Mouse (Mus musculus) spleen, adult 2 months (tissue): Measurements from ENCODE around the gene Tmco4. TPM values are rescaled to one million over a fixed set of nuclear protein-coding genes. Genes with fewer than 3 reads are reported as not detected.

Experiments
- DNase-seq, 2 experiments: peaks; one replicate each; pipeline versions ENCODE4 v3.0.0 to v3.0.0-alpha.2; 2012 to 2021; ENCODE audit warnings: low spot score in 2 of 2, low read depth in 1 of 2
- H3K27ac ChIP-seq: fragments of 200-500 bp; 2 replicates; pipeline ENCODE4 v1.5.1; 2012; ENCODE audit warnings: low read length, inconsistent platforms; ENCODE audit not compliant: insufficient read depth
- H3K27me3 ChIP-seq: fragments of 200-500 bp; 2 replicates; pipeline ENCODE4 v1.6.1; 2012; ENCODE audit warnings: mild to moderate bottlenecking, moderate library complexity, low read length, inconsistent platforms; ENCODE audit not compliant: control insufficient read depth, insufficient read depth
- H3K36me3 ChIP-seq: fragments of 200-500 bp; 2 replicates; pipeline ENCODE4 v1.6.1; 2012; ENCODE audit warnings: mild to moderate bottlenecking, low read length, inconsistent platforms; ENCODE audit not compliant: control insufficient read depth, insufficient read depth
- H3K4me1 ChIP-seq: fragments of 200-500 bp; 2 replicates; pipeline ENCODE4 v1.6.1; 2011; ENCODE audit warnings: inconsistent platforms; ENCODE audit not compliant: control insufficient read depth, insufficient read depth, insufficient read length
- H3K4me3 ChIP-seq: fragments of 200-500 bp; 2 replicates; pipeline ENCODE4 v1.5.1; 2011; ENCODE audit warnings: mild to moderate bottlenecking, inconsistent platforms; ENCODE audit not compliant: insufficient read depth, insufficient read length; ENCODE audit errors: extremely low read depth
- CTCF ChIP-seq: fragments of 200-500 bp; IDR thresholded peaks from 2 replicates; pipeline ENCODE4 v1.5.1; 2011; ENCODE audit warnings: mild to moderate bottlenecking, inconsistent platforms; ENCODE audit not compliant: insufficient read depth, insufficient read length, insufficient replicate concordance; ENCODE audit errors: extremely low read depth
- POLR2A ChIP-seq: fragments of 200-500 bp; IDR thresholded peaks from 2 replicates; pipeline ENCODE4 v1.6.1; 2011; ENCODE audit warnings: low read depth, low read length, inconsistent platforms
- WGBS: fragments of 180-500 bp; shearing (Covaris S2); methylation state at CpG from one replicate; pipeline ENCODE4 v1.1.7; 2018; 5-methylcytosine and 5-hydroxymethylcytosine counted together
- polyA plus RNA-seq: library from polyadenylated mRNA; depleted of rRNA; stranded (reverse); fragments of >200 nt; gene quantifications from 2 replicates; pipeline ENCODE4 v1.2.3, GENCODE M21; 2012

Gene Tmco4
- polyA plus RNA-seq, 1 experiment, result 18.4 TPM

GRCm38 (mm10) chr4:139064831-139065230 lies 92.1 kb downstream of the Tmco4 start:
- no peak for TF ChIP-seq POLR2A
- TF ChIP-seq CTCF, result no peak
- H3K27me3 ChIP-seq, result no peaks in the 10 kb centered on the region

GRCm38 (mm10) chr4:139068287-139068686 lies 95.6 kb downstream of the Tmco4 start:
- no peak for TF ChIP-seq POLR2A
- TF ChIP-seq CTCF, result no peak

More at GRCm38 (mm10) chr4:139064831-139065230, 92.1 kb downstream of the Tmco4 start:
- WGBS, result 88% methylated on average over 5 of the region's 5 CpGs
- no peak for DNase-seq
- Histone ChIP-seq H3K4me3 (no peak overlapping the region), H3K27ac (no peak overlapping the region), H3K4me1 (no peaks in the 10 kb centered on the region), H3K36me3 (no peaks in the 10 kb centered on the region)

DNA sequence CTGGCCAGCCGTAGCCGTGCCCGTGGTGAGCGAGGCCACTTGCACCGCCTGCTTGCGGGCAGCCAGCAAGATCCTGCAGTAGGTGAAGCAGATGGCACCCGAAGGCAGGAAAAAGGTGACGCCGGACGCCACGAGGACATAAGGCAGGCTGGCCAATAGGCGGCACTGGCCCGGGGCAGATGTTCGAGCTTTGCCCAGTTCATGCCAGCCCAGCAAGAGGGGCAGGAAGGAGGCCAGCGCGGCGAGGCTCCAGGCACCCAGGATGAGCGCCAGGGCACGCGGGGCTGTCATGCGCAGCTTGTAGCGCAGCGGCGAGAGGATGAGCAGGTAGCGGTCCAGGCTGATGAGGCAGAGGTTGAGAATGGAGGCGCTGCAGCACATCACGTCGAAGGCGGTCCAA lies 101.4 kb downstream of the Tmco4 start:
- no peak for DNase-seq
- Histone ChIP-seq H3K27me3 (peaks cover 7% of the 10 kb centered on the region; the same call in 1 of the 2 replicates), H3K4me3 (no peak overlapping the region), H3K36me3 (no peaks in the 10 kb centered on the region), H3K27ac (no peak overlapping the region), H3K4me1 (no peaks in the 10 kb centered on the region; the same call in 1 of the 2 replicates)
- no peak for TF ChIP-seq POLR2A
- TF ChIP-seq CTCF, result no peak
- WGBS, result 23% methylated on average over 29 of the region's 29 CpGs

More at GRCm38 (mm10) chr4:139068287-139068686, 95.6 kb downstream of the Tmco4 start:
- no peak for DNase-seq
- no peaks in the 10 kb centered on the region for H3K36me3 ChIP-seq
- H3K27me3 ChIP-seq, result no peaks in the 10 kb centered on the region
- H3K4me1 ChIP-seq, result no peaks in the 10 kb centered on the region
- no peak overlapping the region for H3K27ac ChIP-seq
- 32% methylated on average over 4 of the region's 4 CpGs for WGBS
- H3K4me3 ChIP-seq, result no peak overlapping the region

DNA sequence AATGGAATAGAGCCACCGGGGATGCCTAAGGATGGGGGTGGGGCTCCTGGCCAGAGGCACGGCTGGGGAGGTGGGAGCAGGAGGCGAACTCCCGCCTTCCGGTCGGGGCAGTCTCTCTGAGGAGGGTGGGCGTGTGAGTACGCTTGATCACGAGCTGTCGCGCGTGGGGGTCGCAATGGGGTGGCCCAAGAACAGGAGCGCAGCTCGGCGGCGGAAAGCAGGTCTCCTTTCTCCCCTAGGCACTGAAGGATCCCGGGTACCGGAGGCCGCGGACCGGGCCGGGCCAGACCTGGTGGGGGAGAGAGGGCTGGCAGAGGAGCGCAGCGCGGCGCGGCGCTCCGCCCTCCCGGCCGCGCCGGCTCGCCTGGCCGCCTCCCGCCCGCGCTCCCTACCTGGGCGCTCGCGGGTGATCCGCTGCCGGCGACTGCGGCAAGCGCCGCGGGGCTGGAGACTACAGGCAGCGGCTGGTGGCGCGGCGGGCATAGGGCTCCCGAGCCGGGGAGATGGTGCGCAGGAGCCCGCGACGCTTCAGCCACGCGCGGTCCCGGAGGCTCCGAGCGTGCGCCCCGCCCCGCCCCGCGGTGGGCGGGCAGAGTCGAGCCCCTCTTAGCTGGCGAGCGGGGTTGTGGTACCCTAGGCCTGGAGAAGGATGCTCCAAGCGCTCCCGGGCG lies 102.5 kb downstream of the Tmco4 start, which contains the start of gene Htr6:
Htr6 (minus strand) TSS at position 530 of the 671 bp plus-strand sequence.
- 2% methylated on average over 71 of the region's 77 CpGs for WGBS
- no peaks in the 10 kb centered on the region; the same call in 1 of the 2 replicates for H3K4me1 ChIP-seq
- H3K36me3 ChIP-seq, result no peaks in the 10 kb centered on the region
- no peak for DNase-seq
- H3K27me3 ChIP-seq, result peaks cover 7% of the 10 kb centered on the region; the same call in 1 of the 2 replicates
- TF ChIP-seq POLR2A, result no peak
- no peak for TF ChIP-seq CTCF
- no peak within 1 kb of the TSS for H3K4me3 ChIP-seq
- no peak within 1 kb of the TSS for H3K27ac ChIP-seq

DNA sequence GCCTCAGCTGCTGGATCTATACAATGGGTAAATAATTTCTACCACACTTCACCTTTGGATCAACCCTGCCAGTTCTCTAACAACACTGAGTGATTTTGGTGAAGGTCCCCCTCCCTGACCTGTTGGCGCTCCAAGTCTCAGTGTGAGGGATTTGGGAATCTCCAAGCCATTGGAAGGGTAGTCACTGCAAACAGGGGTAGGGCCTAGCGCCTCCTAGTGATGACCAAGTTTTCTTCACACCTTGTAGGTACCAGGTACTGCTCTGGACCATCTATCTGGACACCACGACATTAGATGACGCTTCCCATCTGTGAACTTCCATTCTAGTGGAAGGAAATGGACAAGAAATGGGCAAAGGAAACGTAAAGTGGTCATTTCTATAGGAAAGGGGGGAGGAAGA lies 103.2 kb downstream of the Tmco4 start:
- peaks cover 7% of the 10 kb centered on the region; the same call in 1 of the 2 replicates for H3K27me3 ChIP-seq
- WGBS, result 24% methylated on average over 5 of the region's 5 CpGs

GRCm38 (mm10) chr4:139078313-139078712 lies 105.6 kb downstream of the Tmco4 start:
- no peak for TF ChIP-seq CTCF
- no peak for TF ChIP-seq POLR2A
- H3K4me1 ChIP-seq, result no peaks in the 10 kb centered on the region; the same call in 1 of the 2 replicates
- no peak overlapping the region for H3K27ac ChIP-seq
- 34% methylated on average over 2 of the region's 2 CpGs for WGBS
- DNase-seq, result no peak
- H3K36me3 ChIP-seq, result no peaks in the 10 kb centered on the region
- no peak overlapping the region for H3K4me3 ChIP-seq
- H3K27me3 ChIP-seq, result peaks cover 7% of the 10 kb centered on the region; the same call in 1 of the 2 replicates

More for the DNA sequence above, 103.2 kb downstream of the Tmco4 start:
- no peak for DNase-seq
- no peak overlapping the region for H3K27ac ChIP-seq
- H3K4me1 ChIP-seq, result no peaks in the 10 kb centered on the region; the same call in 1 of the 2 replicates
- TF ChIP-seq POLR2A, result no peak
- TF ChIP-seq CTCF, result no peak
- no peak overlapping the region for H3K4me3 ChIP-seq
- H3K36me3 ChIP-seq, result no peaks in the 10 kb centered on the region

DNA sequence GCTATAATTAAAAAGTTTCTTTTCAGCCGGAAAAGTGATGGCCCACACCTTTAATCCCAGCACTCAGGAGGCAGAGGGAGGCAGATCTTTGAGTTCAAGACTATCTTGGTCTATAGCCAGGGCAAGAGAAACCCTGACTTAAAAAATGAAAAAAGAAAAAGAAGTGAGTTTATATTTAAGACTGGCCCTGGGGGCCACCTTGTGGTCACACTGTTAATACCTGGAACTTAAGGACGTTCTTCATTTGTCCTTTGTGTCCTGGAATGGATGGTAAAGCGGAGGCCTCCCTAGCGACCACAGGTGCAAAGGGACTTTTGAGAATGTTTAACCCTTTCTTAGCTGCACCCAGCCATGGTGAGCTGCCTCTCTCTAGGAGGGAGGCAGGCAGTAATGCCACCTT lies 106.0 kb downstream of the Tmco4 start:
- TF ChIP-seq POLR2A (no peak), CTCF (no peak)
- DNase-seq, result no peak
- 22% methylated on average over 4 of the region's 4 CpGs for WGBS
- Histone ChIP-seq H3K4me3 (no peak overlapping the region), H3K27ac (no peak overlapping the region), H3K36me3 (no peaks in the 10 kb centered on the region), H3K27me3 (peaks cover 7% of the 10 kb centered on the region; the same call in 1 of the 2 replicates), H3K4me1 (no peaks in the 10 kb centered on the region; the same call in 1 of the 2 replicates)
